Mouse (Mus musculus) thymus, postnatal 10 days (tissue): ENCODE measurements at regions not wholly inside any gene's neighbourhood (a gene's known extent, or its start where the extent isn't known, plus 50 kb on each side); places are given as distances from the start of the nearest gene placed in this dataset.

Experiments used
- DNase-seq, 2 experiments: peaks; one replicate each; pipeline ENCODE4 v3.0.0; 2021; ENCODE audit warnings: low spot score in 2 of 2

DNA sequence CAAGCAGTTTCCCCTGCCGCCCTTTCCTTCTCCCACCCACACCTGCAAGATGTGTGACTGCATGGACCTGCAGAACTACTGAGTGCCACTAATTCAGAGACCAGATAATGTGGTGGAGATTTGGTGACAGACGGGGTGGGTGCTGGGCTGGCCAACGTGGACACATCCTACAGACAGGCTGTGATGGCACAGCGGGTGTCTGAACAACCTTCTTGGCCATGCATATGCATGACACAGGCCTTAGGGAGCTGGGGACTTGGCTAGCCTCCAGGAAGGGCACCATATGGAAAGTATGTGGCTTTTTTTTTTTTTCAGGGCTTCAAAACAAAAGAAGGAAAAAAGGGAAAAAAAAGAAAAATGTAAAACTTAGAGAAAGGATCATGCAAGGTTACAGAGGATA is 243.5 kb upstream of the N4bp1 start:
- no peak for DNase-seq

DNA sequence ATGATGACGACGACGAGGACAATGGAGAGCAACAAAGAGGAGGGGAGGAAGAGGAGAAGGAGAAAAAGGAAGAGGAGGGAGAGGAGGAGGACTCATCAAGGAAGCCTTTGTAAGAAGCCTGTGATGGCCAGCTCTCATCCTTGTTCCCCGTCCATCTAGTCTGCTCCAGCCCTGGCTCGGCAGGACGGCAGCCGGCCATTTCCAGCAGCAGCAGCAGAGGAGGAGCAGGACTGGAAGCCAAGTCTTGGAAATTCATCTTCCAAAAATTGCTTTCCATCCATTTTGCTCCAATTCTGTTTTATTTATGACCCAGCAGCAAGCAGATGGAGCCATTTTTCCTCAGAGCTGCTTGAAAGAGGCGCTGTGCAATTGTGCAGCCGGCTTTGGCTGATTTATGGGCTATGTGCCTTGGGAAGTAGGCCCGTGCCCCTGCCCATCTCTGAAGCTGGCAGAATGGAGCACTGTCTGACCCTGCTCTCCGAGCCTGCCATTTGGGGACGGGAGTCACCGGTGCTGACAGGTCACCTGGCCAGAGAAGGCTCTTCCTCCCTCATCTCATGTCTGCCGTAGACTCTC is 231.2 kb upstream of the N4bp1 start:
- no peak for DNase-seq

DNA sequence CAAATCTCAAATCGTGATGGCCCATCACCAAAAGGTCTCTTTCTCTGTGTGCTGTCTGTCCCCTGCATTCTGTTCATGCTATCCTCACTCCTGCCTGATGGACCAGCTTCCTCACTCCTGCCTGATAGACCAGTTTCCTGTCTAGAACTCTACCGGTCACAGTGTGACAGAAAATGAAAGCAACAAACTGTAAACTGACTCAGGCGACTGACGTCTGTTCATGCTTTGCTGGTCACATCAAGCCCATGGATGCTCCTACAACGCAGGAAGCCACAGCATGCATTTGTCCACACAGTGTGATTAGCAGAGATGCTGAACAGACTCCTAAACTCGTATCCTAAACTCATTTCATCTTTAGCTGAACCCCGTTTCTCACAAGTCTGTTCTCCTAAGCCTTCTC is 227.3 kb upstream of the N4bp1 start:
- DNase-seq: no peak

DNA sequence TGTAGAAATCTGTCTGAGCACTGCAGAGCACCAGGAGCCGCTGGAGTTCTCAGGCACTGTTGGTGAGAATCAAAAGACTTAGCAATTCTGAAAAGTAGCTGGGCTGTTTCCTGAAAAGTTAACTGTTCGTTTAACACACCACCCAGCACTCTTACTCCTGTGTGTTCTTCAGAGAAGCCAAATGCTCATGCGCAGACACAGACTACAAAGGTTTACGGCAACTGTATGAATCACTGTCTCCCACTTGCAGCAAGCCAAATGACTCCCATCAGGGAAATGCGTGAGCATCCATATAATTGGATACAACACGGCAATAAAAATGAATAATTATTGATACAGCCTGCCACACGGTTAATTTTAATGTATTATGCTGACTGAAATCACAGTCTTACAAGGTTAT is 220.0 kb upstream of the N4bp1 start:
- no peak for DNase-seq

DNA sequence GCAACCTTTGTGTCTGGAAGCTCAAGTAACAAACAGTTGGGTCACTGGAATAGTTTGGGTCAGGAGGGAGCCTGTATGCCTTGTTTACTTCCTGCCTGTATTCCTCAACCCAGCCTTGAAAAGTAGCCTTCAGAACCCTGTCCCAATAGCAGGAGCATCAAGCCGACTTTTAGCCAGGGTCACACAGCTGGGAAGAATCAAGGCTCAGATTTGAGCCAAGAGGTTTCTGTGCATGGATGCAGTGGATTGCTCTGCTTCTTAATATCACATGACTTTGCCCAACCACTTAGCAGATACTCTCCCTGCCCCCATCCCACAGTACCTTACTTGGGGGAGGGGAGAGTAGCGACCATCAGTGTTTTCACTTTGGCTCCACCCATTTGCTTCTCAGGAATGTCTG is 210.2 kb upstream of the N4bp1 start:
- DNase-seq: no peak

DNA sequence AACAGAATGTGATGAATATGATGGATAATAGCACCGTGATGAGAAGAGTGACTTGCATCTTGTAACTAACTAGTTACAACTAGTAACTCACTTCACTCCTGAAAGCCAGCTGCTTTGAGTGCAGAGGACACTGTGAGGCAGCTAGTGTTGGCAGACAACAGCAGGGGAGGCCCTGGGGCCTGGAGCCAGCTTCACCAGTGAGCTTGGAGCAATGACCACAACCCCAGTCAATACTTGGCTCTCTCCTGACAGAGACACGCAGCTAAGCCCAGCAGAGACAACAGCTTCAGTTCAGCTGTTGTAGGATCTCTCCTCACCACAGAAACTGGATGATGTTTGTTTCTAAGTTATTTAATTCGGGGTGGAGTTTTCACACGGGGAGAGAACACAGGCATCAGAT is 209.6 kb upstream of the N4bp1 start:
- no peak for DNase-seq

DNA sequence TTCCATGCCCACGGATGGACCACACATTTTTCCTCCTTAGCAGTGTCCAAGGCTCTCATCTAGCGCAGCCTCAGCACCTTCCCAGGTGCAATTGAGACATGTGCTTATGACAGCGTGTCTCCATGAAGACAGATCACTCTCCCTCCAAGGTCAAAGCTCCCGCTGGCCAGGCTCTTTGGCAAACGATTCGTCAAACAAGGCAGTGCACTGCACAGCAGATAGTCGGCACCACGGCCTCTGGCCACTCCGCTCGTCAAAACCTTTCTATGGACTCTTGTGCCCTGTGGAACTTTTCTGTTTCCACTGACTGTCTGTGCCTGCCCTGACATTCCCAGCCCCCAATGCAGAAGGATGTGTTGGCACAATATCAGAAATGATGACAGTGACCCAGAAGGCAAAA is 208.7 kb upstream of the N4bp1 start:
- DNase-seq: no peak

DNA sequence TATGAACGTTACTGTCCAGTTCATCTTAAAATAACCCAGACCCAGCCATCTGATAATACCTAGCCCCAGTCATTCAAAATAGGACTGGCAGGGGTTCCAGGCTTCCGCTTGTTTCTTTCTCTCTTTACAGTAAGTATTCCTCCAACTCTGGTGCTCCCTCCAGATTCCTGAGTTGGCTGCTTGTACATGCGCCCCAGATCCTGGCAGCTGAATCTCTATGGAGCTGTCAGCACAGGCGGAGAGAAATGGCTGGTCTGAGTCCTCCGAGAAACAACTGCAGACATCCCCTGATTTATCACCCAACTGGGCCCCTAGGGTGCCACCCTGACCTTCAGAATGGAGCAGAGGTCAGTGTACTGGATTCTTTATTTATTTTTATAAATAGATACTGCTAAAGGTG is 208.0 kb upstream of the N4bp1 start:
- DNase-seq: no peak

DNA sequence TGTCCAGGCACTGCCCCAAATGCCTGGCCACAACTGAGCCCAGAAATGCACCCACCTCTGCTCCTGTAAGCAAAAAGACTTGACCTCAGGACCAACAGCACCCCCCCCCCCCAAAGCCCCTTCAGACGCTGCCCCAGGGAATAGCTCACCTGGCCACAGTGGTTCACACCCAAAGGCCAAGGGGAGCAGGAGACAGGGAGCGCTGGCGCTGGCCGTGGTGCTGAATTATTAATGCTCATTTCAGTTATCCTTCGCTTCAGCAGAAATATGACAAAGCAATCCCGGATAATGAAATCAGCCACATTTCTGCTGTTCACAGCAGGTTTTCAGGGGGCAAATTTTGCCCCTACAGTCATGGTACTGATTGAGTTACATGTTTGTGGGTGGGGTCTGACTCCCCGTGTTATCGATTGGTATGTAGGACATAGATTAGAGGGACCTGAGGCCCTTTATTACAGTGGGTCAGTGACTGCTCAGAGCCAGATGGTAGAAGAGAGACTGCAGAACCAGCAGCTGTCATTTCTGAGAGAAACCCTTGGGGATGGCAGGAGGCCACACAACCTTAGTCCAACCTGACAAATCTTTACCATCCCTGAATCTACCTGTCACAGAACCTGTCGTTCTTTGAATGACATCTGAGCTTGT is 202.5 kb upstream of the N4bp1 start:
- no peak for DNase-seq

DNA sequence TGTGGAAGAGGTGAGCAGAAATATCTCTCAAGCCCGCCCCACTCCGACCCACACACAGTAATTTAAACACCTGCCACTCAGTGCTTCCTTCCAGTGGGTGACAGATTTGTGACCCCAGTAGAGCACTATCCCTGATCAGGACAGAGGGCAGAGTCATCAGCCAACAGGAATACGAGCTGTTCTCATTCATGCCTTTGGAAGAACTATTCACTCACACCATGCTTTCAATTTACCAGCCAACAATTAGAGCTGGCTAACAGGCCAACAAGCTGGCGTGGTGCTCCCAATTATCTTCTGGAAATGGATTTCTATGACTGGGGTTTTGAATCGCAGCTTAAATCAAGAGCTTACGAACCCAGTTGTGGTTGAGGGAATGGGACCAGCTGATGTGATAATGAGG is 193.2 kb upstream of the N4bp1 start:
- no peak for DNase-seq

DNA sequence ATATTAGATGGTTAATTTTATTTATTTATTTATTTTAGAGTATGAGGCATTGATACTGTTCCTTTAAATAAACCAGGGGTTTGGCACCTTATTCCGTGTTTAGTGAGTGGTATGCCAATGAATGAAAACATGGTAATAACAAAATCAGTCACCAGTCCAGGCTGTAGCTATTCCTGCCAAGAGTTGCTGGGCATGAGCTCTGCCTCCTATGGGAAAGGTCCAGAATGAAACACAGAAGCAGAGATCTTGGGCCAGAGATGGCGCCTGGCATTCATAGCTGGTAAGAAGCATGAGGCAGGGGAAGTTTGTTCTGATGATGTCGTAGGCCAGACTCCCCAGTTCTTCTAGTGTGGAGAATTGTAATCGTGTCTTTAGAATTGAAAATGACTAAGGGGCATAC is 190.9 kb upstream of the N4bp1 start:
- DNase-seq: no peak

DNA sequence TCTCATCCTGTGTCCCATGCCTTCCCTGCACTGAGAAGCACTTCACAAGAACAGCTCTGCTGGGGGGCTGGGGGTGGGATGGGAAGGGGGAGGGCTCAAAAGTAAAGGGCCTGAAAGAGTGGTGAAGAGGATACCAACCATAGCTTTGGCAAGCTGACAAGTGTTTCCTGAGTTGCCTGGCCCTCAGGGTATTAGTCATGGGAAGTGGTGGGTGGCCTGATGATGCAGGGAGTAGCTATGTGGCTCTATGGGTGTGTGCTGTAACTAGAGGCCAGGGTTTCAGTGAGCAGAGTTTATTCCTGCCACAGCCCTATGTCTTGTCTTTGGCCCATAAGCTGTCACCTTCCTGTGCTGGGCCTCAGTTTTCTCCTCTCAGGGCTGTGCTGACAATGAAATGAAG is 186.2 kb upstream of the N4bp1 start:
- DNase-seq: no peak

DNA sequence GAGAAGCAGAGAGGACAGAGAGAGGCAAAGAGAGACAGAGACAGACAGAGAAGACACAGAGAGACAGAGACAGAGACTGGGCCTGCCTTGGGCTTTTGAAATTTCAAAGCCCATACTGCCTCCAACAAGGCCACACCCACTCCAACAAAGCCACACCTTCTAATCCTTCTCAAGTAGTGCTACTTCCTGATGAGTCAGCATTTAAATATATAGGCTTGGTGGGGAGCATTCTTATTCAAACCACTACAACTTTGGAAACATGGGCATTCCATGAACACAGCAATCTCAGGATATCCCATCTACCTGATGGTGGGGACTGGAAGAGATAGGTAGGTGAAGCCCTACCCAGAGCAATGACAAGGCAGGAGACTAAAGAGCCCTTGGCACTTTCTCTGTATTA is 182.0 kb upstream of the N4bp1 start:
- DNase-seq: no peak

DNA sequence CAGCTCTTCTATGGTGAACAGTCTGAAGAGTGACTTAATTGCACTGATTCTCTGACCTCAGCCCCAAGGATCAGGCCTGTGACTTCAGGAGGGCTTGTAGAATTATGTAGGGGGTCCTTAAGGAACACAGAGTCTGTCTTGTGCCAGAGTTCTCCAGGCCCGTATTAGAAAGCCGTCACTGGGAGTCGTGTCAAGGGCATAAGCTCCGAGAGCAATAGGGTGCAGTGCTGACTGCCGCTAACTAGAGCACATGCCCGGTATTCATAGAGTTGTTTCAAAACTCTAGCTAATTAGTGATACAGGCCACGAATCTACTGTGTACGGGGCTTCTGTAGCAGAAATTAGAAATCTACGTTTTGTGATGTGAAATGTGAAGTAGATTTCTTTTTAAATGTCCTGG is 179.7 kb upstream of the N4bp1 start:
- DNase-seq: no peak

DNA sequence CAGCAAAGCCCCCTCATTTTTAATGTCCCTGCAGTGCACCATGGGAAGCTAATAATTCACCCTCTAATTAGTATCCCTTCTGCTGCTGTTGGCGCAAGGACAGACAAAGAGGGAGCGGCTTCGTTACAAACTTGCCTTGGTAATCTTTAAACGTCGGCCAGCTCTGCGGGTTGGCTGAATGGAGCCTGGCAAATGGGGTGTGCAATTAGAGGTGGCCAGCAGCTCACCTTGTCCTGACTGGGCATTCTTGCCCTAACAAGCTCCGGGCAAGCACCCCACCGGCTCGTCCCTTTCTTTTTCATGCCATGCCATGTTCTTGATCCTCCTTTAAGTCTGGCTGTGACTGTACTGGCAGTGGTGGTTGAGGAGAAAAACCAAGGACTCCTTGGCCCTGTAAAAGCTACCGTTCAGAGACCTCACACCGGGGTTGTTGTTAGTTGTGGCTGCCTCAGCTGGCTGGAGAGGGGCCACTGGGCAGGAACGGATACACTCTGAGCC is 179.2 kb upstream of the N4bp1 start:
- no peak for DNase-seq

DNA sequence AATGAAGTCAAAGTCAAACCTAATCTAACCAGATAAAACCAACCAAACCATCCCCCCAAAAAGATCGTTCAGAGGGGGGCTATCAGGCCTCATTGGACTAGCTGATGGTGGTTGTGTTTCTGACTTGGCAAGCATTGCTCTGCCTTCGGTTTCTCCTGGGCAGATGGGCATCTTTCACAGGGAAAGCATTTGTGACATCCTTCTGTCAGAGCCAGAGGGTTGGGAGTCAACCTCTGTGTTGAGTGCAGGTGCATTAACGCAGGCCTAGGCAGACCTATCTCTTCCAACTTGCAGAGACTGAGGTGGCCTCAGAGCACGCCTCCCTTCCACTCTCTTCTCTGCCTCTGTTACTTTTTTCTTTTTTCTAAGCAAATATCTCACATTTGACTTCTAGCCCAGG is 178.5 kb upstream of the N4bp1 start:
- DNase-seq: no peak

DNA sequence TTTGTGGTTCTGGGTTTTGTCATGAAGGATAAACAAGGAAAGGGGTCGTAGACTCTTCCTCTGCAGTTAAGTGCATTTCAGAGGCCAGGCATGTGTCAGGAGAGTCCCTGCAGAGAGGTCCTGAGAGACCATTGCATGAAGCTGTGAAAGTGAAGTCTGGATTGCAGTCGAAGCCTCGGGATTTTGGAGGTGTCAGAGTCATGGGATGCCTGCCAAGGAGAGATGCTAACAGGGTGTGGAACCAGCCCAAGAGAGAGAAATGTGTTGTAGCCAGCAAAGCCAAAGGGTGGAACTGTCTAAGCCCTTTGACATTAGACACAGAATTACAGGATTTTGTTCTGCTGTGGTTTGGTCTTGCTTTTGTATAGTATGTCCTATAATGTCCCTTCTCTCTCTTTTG is 164.7 kb upstream of the N4bp1 start:
- no peak for DNase-seq

DNA sequence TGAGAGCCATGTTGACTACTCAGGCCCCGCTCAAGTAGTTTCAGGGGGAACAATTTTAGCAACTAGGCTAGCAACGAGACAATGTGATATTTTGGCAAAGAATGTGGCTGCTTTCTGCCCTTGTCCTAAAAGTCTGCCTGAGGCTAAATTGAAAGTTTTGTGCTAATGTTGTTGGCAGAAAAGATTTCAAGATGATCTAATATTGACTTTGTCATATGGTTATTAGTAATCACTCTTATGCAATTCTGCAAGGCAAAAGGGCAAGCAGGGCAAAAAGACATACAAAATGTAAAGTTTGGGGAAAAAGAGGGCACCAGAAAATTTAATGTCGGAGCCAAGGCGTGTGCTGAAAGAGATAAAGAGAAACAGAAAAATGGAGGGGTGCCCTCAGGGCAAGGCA is 164.1 kb upstream of the N4bp1 start:
- DNase-seq: no peak

DNA sequence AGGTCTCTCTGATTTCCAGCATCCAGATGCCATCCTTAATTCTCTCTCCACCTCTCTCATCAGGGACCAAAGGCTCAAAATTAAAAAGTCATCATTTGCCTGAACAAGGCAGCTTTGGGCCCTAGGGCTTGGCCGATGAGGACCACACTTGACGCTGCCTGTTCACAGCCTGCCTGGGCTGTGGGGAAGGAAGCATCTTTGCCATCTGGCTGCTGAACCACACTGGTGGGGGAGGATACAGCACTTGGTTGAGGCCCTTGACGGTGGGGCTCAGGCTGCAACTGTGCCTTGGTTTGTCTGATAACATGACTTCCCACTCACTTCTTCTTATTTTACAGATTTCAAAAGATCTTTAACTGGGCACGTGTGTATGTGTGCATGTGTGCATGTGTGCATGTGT is 161.5 kb upstream of the N4bp1 start:
- no peak for DNase-seq

DNA sequence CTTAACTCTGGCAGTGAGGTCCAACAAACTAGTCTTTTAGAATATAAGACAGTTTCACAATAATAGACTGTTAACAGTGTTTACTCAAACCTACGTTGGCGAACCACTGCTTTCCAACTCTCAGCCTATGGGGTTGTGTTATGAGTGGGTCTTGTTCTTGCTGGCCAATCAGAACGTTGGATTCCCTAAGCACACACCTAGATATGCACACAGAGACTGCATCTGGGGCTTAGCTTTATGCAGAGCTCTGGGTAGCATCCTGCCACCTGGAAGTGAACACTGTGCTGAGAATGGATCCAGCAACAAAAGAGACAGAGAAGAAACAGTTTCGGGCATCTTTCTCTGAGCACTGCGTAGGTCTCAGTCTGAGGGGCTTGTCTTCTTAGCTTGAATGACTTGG is 158.0 kb upstream of the N4bp1 start:
- no peak for DNase-seq

DNA sequence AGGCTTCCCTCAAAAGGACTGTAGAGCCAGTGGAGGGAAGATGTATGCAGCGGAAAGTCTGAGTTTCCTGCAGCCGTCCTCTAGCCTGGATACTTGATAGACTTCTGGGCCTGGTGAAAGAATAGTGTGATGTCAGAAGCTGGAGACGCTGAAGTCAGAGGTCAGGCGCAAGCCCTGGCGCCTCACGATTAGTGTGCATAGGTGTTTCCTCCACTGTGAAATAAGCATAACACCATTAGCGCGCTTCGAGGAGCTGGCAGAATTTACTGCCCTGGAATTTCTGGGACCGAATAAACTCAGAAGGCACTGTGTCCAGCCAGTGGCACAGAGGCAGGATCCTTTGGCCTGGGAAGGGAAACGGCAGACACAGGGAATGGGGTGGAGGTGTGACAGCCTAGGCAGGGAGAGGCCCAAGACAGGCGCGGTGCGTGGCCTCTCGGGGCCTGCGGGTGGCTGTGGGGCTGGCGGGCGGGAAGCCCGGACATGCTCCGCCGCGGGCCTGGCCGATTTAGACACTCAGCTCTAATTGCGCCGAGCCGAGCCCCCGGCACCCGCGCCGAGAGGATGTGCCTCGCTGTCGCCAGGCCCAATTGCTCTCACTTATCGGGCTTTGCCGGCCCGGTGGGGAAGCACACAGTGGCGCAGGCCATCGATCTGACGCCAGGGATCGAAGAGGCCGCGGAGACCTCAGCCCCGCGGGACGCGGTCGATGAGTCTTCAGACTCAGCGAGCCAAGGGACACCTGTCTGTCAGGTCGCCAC is 152.7 kb upstream of the N4bp1 start:
- DNase-seq: no peak

DNA sequence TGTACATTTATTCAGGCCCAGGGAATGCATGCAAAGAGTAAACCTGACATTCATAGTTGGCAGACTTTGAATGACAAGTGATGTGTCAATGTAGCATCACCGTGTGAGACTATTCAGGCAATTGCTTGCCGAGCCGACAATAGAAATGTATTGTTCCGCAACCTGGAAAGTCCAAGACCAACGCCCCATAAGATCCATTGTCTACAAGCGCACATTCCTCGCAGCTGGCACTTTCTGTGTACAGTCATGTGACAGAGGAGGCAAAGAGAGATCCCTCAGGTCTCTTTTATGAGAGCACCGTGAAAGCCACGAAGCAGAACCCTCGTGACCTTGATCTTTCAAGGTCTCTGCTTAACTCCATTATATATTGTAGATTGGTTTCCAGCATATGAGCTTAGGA is 150.9 kb upstream of the N4bp1 start:
- no peak for DNase-seq

DNA sequence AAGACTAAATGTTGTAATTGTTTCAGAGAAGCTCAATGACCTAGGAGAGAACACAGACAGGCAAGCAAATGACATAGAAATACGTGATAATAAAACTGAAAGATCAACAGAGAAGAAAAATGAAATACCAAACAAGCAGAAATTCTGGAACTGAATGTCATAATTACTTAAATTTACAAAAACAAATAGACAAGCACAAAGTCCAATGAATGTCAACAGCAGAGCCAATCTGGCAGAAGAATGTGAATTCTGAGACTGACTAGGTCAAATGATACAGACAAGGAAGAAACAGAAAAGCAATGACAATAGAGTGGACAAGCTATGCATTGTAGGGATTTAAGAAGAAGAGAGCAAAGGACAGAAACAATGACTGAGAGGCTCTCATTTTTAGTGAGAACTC is 143.1 kb upstream of the N4bp1 start:
- no peak for DNase-seq
